Mouse (Mus musculus): Measurements from ENCODE around the gene Irgm1.
A peak's percentile ranks its signal among the peaks of the same experiment; 100 is the strongest.

- no peak for TF ChIP-seq CTCF (IDR thresholded peaks at IDR 0.05; ENCODE audit: low read depth, low read length)
- peak; percentile 72 for TF ChIP-seq POLR2A (IDR thresholded peaks at IDR 0.05; ENCODE audit: insufficient read depth, low read length)
- TF ChIP-seq EP300 (IDR thresholded peaks at IDR 0.05; ENCODE audit: insufficient read depth, low read depth, low read length) = 0 out of 2 replicates have a peak, but pooled peaks have one; percentile 7
Observed at GRCm38 (mm10) chr11:48816800-48817665, 54.5 kb downstream of the Irgm1 start, which contains the start of gene Trim41.

Measured in ES-Bruce4 (cell line).